Mouse (Mus musculus): Measurements from ENCODE around the gene Hacl1.

- TF ChIP-seq EP300 (IDR thresholded peaks at IDR 0.05; ENCODE audit: insufficient read depth, low read depth, low read length): no peak
- no peak for TF ChIP-seq CTCF (IDR thresholded peaks at IDR 0.05; ENCODE audit: low read depth, low read length)
- no peak for TF ChIP-seq POLR2A (IDR thresholded peaks at IDR 0.05; ENCODE audit: insufficient read depth, low read length)
Measured at GRCm38 (mm10) chr14:31557273-31557672, 83.8 kb downstream of the Hacl1 start.

Data from ES-Bruce4 (cell line).